Mouse (Mus musculus): ENCODE measurements around the gene Spdye4b. TPM values are rescaled to one million over a fixed set of nuclear protein-coding genes. Genes with fewer than 3 reads are reported as not detected.
"Not testable (repeated sequence)": the region's sequence is repeated elsewhere in the genome, so short reads cannot be mapped to it uniquely, and the experiment has no call there.

Spdye4b gene
- total RNA-seq (2014; fragmentation: Nextera tagmentation) (not detected in 2 replicates), total RNA-seq (2017) (not detected in 2 replicates)

DNA sequence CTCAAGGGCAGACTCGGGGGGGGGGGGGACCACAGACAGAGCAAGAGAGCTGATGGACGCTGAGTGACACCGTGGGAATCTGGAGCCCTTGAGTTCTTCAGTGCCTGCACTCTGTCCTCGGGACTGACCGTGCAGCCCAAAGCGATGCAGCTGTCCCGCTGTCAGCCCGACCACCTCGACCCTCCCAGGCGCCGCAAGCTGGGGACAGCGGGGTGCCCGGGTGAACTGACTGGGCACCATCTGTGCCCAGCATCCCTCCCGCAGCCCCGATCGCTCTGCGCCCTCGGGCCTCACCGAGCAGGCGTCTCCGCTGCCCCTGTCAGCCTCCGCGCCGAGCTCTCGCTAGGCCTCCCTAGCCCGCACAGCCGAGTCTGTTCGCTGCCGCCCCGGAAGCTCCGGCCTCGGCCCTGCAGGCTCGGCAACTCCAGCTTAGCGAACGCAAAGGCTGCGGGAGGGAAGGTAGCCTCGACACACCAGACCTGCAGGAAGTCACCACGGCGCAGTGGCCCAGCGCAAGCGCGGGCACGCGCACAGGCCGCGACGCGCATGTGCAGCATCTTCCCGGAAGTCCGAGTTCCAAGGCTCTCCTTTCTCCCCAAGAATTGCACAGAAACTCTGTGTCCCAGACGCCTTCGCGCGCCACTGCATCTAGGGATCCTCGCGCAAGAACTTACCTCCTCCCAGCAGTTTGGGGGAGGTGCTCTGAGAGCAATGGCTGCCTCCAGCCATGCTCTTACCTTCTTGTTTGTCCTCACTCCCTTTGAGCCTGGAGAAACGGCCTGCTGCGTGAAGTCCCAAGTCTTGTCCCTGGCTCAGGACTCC lies at the start of gene Spdye4b, which contains the start of gene Rbak:
Gene Spdye4b (plus strand): TSS at position 763 of the 822 bp plus-strand sequence.
Gene Rbak (minus strand): TSS at position 521 of the 822 bp plus-strand sequence.
- ATAC-seq (replicated peaks; ENCODE audit: poor library complexity, severe bottlenecking) = peak; percentile 92

DNA sequence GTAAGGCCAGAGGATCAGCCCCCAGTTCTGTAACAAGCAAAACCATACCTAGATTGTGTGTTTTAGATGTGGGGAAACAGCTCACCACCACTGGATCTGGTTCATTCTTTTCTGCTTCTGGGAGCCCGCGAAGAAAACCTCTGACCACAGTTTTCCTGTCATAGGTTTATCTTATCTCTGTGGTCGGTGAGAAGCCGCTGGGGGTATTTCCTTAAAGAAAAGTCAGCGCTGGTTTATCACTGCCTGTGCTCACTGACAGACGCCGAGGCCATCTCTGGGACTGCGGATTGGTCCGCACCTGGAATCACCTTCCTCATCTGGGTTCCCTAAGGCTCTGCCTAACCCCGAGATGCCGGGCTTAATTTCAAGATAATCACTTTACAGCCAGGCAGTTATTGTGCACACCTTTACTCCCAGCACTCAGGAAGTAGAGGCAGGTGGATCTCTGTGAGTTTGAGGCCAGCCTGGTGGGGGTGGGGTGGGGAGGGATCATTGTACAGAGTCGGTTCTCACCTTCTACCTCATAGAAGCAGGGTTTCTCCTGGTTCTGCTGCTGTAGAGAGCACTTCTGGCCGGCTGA lies 47.8 kb upstream of the Spdye4b start:
- peak; percentile 40 for ATAC-seq (replicated peaks; ENCODE audit: poor library complexity, severe bottlenecking)

- not testable (repeated sequence) for ATAC-seq (replicated peaks; ENCODE audit: poor library complexity, severe bottlenecking)
These were observed 46.4 kb upstream of the Spdye4b start for GRCm38 (mm10) chr5:143134216-143135010.

DNA sequence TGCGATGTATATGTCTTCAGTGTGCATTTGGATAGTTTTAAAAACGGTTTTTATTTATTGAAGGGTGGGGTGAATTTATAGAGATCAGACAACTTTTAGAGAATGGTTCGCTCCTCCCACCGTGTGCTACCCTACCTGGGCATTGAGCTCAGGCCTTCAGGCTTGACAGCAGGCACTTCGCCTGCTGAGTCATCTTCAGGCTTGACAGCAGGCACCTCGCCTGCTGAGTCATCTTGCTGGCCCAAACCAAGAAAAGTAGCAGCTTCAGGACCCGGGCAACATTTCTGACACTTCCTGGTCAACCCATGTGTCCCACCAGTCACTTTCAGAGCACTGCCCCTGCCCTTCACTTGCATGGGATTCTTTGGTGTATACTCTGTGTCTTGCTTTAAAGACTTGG lies 45.8 kb upstream of the Spdye4b start:
- no peak for ATAC-seq (replicated peaks; ENCODE audit: poor library complexity, severe bottlenecking)

GRCm38 (mm10) chr5:143137580-143137979 lies 43.2 kb upstream of the Spdye4b start:
- ATAC-seq (replicated peaks; ENCODE audit: poor library complexity, severe bottlenecking) = no peak

DNA sequence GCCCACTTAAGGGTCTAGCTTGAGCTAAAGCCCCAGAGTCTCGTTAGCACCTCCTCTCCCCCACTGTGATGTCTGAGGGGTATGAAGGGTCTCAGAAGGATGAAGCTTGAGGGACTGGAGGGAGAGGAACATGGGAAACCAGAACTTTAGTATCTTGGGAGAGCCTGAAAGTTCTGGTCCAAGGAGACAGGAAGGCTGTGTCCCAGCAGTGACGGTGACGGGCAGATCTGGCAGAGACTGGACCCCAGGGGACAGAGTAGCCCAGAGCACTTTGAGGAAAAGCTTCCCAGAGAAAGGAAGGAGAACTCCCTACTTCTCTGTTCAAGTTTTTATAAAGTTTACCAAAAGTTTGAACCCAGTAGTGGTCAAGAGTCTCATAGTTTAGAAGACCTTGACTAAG lies 33.3 kb upstream of the Spdye4b start, which contains the start of gene Olfr718-ps1:
Gene Olfr718-ps1 (minus strand): TSS at position 101 of the 400 bp plus-strand sequence.
- ATAC-seq (replicated peaks; ENCODE audit: poor library complexity, severe bottlenecking) = no peak

GRCm38 (mm10) chr5:143148661-143149060 lies 32.2 kb upstream of the Spdye4b start:
- no peak for ATAC-seq (replicated peaks; ENCODE audit: poor library complexity, severe bottlenecking)

DNA sequence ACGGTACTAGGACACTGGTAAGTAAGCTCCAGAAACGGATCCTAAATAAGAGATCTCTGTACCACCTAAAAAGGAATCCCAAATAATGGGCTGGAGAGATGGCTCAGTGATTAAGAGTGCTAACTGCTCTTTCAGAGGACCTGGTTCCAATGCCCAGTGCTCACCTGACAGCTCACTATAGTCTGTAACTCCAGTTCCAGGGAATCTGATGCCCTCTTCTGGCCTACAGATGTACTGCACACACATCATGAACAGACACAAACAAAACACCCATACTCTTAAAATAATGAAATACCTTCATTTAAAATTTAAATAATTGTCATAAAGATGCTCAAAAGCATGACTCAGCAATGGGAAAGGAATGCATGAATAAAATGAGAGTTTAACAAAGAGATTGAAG lies 31.3 kb upstream of the Spdye4b start:
- no peak for ATAC-seq (replicated peaks; ENCODE audit: poor library complexity, severe bottlenecking)

GRCm38 (mm10) chr5:143150044-143150443 lies 30.8 kb upstream of the Spdye4b start:
- ATAC-seq (replicated peaks; ENCODE audit: poor library complexity, severe bottlenecking) = no peak

GRCm38 (mm10) chr5:143153756-143154155 lies 27.1 kb upstream of the Spdye4b start:
- ATAC-seq (replicated peaks; ENCODE audit: poor library complexity, severe bottlenecking) = no peak

DNA sequence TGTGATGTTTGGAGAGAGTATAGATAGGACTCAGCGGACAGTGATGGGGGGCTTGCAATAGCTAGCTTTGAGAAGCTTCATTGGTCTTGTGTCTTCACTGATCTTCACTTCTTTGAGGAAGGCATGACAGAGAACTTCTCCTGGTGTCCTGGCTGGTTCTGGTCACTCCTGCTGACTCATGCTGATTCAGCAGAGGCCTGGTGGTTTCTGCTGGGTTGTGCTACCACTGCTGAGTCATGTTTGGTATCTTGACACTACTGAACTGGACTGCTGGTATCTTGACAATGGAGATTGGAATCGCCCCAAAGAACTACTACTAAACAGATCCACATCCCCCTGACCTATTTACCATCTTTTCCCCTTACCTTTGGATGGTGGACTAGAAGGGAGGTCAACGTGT lies 25.3 kb upstream of the Spdye4b start:
- no peak for ATAC-seq (replicated peaks; ENCODE audit: poor library complexity, severe bottlenecking)

DNA sequence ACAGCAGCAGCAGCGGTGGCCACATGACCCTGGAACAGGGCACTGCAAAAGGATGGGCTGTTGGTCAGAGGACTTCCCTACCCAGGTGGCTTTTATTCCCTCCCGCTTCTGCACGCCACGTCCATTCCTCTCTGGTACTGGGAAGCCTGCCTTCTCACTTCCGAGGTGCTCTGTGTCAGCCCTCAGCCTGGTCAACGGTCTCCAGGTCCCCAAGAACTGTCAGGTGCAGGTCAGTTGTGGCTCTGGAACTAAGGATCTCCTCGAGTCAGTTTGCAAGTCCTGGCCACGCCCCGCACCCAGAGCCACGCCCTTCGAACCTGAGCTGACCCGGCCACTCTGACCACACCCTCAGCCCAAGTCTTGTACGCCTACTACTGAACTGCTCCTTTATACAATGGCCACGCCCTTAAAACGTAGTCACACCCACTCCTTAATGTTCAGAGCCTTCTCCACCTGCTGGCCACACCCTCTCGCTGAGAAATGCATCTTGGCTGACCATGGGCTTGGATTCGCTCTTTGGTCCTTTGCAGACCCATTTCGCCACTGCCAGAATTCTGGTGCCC lies 15.2 kb upstream of the Spdye4b start:
- peak; percentile 89 for ATAC-seq (replicated peaks; ENCODE audit: poor library complexity, severe bottlenecking)

GRCm38 (mm10) chr5:143175970-143176369 lies 4.8 kb upstream of the Spdye4b start:
- peak; percentile 71 for ATAC-seq (replicated peaks; ENCODE audit: poor library complexity, severe bottlenecking)

DNA sequence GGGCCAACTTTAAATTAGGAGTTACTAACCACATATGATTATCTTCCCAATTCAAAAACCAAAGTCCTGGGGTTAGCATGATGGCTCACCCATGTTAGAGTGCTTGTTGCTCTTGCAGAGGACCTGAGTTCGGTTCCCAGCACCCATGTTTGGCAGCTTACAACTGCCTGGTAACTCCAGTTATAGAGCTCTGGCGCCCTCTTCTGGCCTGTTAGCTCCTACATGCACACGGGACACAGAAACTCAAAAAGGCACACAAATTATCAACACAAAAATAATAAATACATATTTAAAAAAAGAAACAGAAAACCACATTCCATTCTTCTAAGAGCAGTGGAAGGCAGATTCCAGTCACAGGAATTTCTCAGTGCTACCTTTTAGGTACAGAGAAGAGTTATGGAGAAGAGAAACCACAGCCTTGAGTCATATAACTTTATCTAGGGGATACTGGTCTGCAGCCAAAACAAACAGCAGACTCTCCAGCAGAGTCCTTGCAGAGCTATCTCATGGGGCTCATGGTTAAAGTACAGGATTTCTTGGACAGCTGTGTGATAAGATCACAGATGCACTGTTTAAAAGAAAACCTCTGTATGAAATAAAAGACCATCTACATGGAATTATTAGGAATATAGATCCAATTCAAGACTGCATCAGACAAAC lies 3.1 kb upstream of the Spdye4b start:
- no peak for ATAC-seq (replicated peaks; ENCODE audit: poor library complexity, severe bottlenecking)

GRCm38 (mm10) chr5:143179179-143179578 lies 1.6 kb upstream of the Spdye4b start:
- no peak for ATAC-seq (replicated peaks; ENCODE audit: poor library complexity, severe bottlenecking)

GRCm38 (mm10) chr5:143188014-143188413 lies 7.2 kb downstream of the Spdye4b start:
- ATAC-seq (replicated peaks; ENCODE audit: poor library complexity, severe bottlenecking) = not testable (repeated sequence)

GRCm38 (mm10) chr5:143192806-143193205 lies 12.0 kb downstream of the Spdye4b start:
- no peak for ATAC-seq (replicated peaks; ENCODE audit: poor library complexity, severe bottlenecking)

GRCm38 (mm10) chr5:143194747-143195146 lies 13.9 kb downstream of the Spdye4b start:
- ATAC-seq (replicated peaks; ENCODE audit: poor library complexity, severe bottlenecking) = 0 out of 2 replicates have a peak, but pooled peaks have one; percentile 35

- ATAC-seq (replicated peaks; ENCODE audit: poor library complexity, severe bottlenecking) = no peak
These were observed 14.3 kb downstream of the Spdye4b start for GRCm38 (mm10) chr5:143195166-143195565.

DNA sequence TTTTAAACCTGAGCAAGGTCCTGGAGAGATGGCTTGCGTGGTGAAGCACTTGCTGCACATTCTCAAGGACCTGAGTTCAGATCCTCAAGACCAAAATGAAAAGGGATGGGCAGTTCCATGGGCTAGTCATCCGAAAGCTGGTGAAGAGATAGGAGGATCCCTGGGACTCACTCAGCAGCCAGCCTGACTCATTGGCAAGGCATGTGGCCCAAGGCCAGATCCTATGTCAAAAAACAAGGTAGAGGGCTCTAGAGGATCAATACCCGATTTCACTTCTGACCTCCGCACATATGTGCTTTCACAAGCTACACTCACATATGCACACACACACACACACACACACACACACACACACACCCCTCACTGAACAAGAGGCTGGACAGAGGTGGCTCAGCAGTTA lies 15.7 kb downstream of the Spdye4b start:
- ATAC-seq (replicated peaks; ENCODE audit: poor library complexity, severe bottlenecking) = no peak

All from granulocyte monocyte progenitor cell, adult 5-6 weeks (primary cell).